Mouse (Mus musculus) spleen, adult 2 months (tissue): ENCODE data around the gene Spatc1l. TPM values are rescaled to one million over a fixed set of nuclear protein-coding genes. Genes with fewer than 3 reads are reported as not detected.

Experiments
- DNase-seq, 2 experiments: peaks; one replicate each; pipeline versions ENCODE4 v3.0.0 to v3.0.0-alpha.2; 2012 to 2021; ENCODE audit warnings: low spot score in 2 of 2, low read depth in 1 of 2
- H3K27ac ChIP-seq: fragments of 200-500 bp; 2 replicates; pipeline ENCODE4 v1.5.1; 2012; ENCODE audit warnings: low read length, inconsistent platforms; ENCODE audit not compliant: insufficient read depth
- H3K27me3 ChIP-seq: fragments of 200-500 bp; 2 replicates; pipeline ENCODE4 v1.6.1; 2012; ENCODE audit warnings: mild to moderate bottlenecking, moderate library complexity, low read length, inconsistent platforms; ENCODE audit not compliant: control insufficient read depth, insufficient read depth
- H3K36me3 ChIP-seq: fragments of 200-500 bp; 2 replicates; pipeline ENCODE4 v1.6.1; 2012; ENCODE audit warnings: mild to moderate bottlenecking, low read length, inconsistent platforms; ENCODE audit not compliant: control insufficient read depth, insufficient read depth
- H3K4me1 ChIP-seq: fragments of 200-500 bp; 2 replicates; pipeline ENCODE4 v1.6.1; 2011; ENCODE audit warnings: inconsistent platforms; ENCODE audit not compliant: control insufficient read depth, insufficient read depth, insufficient read length
- H3K4me3 ChIP-seq: fragments of 200-500 bp; 2 replicates; pipeline ENCODE4 v1.5.1; 2011; ENCODE audit warnings: mild to moderate bottlenecking, inconsistent platforms; ENCODE audit not compliant: insufficient read depth, insufficient read length; ENCODE audit errors: extremely low read depth
- CTCF ChIP-seq: fragments of 200-500 bp; IDR thresholded peaks from 2 replicates; pipeline ENCODE4 v1.5.1; 2011; ENCODE audit warnings: mild to moderate bottlenecking, inconsistent platforms; ENCODE audit not compliant: insufficient read depth, insufficient read length, insufficient replicate concordance; ENCODE audit errors: extremely low read depth
- POLR2A ChIP-seq: fragments of 200-500 bp; IDR thresholded peaks from 2 replicates; pipeline ENCODE4 v1.6.1; 2011; ENCODE audit warnings: low read depth, low read length, inconsistent platforms
- WGBS: fragments of 180-500 bp; shearing (Covaris S2); methylation state at CpG from one replicate; pipeline ENCODE4 v1.1.7; 2018; 5-methylcytosine and 5-hydroxymethylcytosine counted together
- polyA plus RNA-seq: library from polyadenylated mRNA; depleted of rRNA; stranded (reverse); fragments of >200 nt; gene quantifications from 2 replicates; pipeline ENCODE4 v1.2.3, GENCODE M21; 2012

Spatc1l gene
- polyA plus RNA-seq, 1 experiment: not detected

DNA sequence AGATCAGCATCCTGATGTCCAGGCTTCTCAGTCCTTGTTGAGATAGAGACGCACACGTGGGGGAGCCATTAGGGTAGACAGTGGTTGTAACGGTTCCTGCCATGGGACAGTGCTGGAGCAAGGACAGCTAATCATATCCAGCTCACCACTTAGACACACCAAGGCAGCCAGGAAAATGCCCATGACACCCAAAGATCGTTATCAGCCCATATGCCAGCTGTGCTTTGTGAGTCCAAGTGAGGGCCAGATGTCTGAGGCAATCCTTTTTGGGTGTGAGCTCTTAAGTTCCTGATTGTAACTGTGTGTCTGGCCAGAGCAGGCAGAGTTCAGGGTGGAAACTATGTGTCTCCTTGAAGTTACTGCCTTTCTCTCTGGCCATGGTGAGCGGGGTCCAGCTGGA is 8.0 kb upstream of the Spatc1l start:
- no peak overlapping the region for H3K27ac ChIP-seq
- H3K36me3 ChIP-seq: peaks cover 10% of the 10 kb centered on the region
- no peaks in the 10 kb centered on the region for H3K27me3 ChIP-seq
- no peak for TF ChIP-seq POLR2A
- TF ChIP-seq CTCF: no peak
- no peak for DNase-seq
- no peaks in the 10 kb centered on the region for H3K4me1 ChIP-seq
- 93% methylated on average over 5 of the region's 5 CpGs for WGBS
- H3K4me3 ChIP-seq: no peak overlapping the region

DNA sequence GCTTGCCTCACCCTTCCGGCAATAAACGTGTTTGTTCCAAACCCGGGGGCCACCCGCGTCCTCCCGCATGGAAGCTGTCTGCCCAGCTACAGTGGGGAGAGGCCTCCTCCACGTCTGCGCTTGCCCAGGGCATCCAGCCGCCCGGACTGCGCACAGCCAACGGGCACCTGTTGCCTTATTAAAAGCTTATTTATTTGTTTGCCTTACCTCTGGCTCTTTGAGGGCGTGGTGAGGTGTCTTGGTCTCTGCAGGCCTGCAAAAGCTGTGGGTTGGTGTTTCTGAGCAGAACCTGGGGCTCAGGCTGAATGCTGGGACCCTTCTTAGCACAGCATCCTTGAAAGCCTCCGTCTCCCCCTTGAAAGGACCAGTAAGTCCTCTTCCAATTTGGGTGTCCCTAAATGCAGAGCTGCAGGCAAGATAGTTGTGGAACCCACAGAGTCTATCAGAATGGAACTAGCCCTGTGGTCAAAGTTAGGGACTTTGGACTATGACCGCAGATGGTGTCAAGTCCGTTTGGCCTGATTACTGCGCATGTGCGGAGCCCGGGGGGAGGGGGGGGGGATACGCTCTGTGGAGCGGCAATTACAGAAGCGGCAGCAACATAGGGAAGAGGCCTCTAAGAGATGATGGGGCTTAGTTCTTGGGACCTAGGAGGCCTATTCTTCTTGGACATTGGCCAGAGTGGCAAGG is 8.1 kb downstream of the Spatc1l start:
- no peak for TF ChIP-seq CTCF
- no peak for TF ChIP-seq POLR2A
- Histone ChIP-seq H3K4me1 (no peaks in the 10 kb centered on the region), H3K27me3 (no peaks in the 10 kb centered on the region), H3K27ac (no peak overlapping the region), H3K36me3 (no peaks in the 10 kb centered on the region), H3K4me3 (no peak overlapping the region)
- WGBS: 89% methylated on average over 22 of the region's 22 CpGs
- no peak for DNase-seq

GRCm38 (mm10) chr10:76571070-76571469 is 9.0 kb downstream of the Spatc1l start:
- 46% methylated on average over 2 of the region's 2 CpGs for WGBS
- no peak for DNase-seq
- Histone ChIP-seq H3K27ac (no peak overlapping the region), H3K36me3 (no peaks in the 10 kb centered on the region), H3K4me3 (no peak overlapping the region), H3K4me1 (no peaks in the 10 kb centered on the region), H3K27me3 (no peaks in the 10 kb centered on the region)
- no peak for TF ChIP-seq POLR2A
- TF ChIP-seq CTCF: no peak

- DNase-seq: no peak
- no peaks in the 10 kb centered on the region for H3K4me1 ChIP-seq
- 84% methylated on average over 3 of the region's 3 CpGs for WGBS
- H3K27me3 ChIP-seq: no peaks in the 10 kb centered on the region
- TF ChIP-seq POLR2A (no peak), CTCF (no peak)
- H3K4me3 ChIP-seq: no peak overlapping the region
- no peaks in the 10 kb centered on the region for H3K36me3 ChIP-seq
- no peak overlapping the region for H3K27ac ChIP-seq
Observed at GRCm38 (mm10) chr10:76572151-76572550, 10.1 kb downstream of the Spatc1l start.

DNA sequence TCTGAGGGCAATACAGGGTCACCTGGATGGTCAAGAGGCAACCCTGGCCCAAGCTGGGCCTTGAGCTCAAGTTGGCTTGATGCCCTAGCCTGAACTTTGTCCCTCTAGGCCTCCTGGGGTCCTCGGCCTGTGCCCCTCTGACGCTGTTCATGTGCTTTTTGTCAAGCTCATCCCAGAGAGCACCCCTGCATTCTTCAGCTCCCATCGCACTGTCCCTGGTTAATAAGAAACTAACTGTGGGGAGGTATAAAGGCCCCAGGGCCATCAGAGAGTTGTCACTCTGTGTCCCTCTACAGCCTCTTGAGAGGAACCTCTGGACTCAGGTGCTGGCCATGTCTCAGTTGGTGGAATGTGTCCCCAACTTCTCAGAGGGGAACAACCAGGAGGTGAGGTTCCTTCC is 13.3 kb downstream of the Spatc1l start, which contains the start of gene Ftcd:
Gene Ftcd (plus strand): TSS at position 275 of the 400 bp plus-strand sequence.
- no peak for DNase-seq
- H3K4me1 ChIP-seq: no peaks in the 10 kb centered on the region
- 92% methylated on average over 3 of the region's 3 CpGs for WGBS
- no peak for TF ChIP-seq CTCF
- no peak for TF ChIP-seq POLR2A
- no peak within 1 kb of the TSS for H3K27ac ChIP-seq
- H3K36me3 ChIP-seq: no peaks in the 10 kb centered on the region
- H3K4me3 ChIP-seq: no peak within 1 kb of the TSS
- H3K27me3 ChIP-seq: no peaks in the 10 kb centered on the region

DNA sequence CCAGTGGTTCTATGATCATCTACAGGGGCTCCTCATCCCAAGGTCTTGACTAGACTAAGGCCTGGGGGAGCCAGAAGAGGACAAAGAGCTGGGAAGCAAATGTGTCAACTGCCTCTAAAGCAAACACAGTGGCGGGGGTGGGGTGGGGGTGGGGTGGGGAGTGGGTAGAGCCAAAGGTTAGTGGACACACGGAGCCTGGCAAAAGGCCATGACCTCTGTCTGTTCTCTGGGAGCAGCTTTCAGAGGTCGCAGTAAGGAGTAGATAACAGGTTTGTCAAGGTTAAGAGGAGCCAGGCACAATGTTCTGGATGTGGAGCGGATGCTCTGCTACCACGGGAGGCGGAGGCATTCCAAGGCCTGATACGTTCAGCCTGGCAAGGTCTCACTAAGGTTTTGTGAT is 14.8 kb downstream of the Spatc1l start:
- no peaks in the 10 kb centered on the region for H3K27me3 ChIP-seq
- no peak overlapping the region for H3K4me3 ChIP-seq
- WGBS: 89% methylated on average over 7 of the region's 7 CpGs
- TF ChIP-seq CTCF: no peak
- TF ChIP-seq POLR2A: no peak
- H3K36me3 ChIP-seq: no peaks in the 10 kb centered on the region
- no peaks in the 10 kb centered on the region for H3K4me1 ChIP-seq
- H3K27ac ChIP-seq: no peak overlapping the region
- DNase-seq: no peak

DNA sequence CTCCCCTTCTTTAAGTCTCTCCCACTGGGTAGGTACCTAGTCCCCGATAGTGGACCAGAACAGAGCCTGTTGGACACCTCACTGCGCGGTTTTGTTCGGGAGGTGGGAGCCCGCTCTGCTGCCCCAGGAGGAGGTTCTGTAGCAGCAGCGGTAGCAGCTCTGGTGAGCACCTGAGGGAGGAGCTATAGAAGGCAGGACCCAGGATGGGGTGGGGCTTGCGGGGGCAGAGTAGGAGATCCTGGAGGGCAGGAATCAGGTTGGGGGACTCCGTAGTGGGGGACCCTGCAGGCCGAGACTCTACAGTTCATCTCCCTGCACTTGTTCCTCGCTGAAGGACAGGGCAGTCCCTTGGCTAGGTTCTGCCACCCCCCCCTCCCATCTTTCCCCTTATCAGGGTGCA is 22.1 kb downstream of the Spatc1l start:
- Histone ChIP-seq H3K27me3 (no peaks in the 10 kb centered on the region), H3K27ac (no peak overlapping the region), H3K4me1 (no peaks in the 10 kb centered on the region), H3K4me3 (no peak overlapping the region), H3K36me3 (no peaks in the 10 kb centered on the region)
- 22% methylated on average over 10 of the region's 10 CpGs for WGBS
- no peak for DNase-seq
- TF ChIP-seq CTCF: no peak
- TF ChIP-seq POLR2A: no peak
